Mouse (Mus musculus) adrenal gland, postnatal 10 days (tissue): ENCODE data around the gene Krt79. TPM values are rescaled to one million over a fixed set of nuclear protein-coding genes. Genes with fewer than 3 reads are reported as not detected.
A peak's percentile ranks its signal among the peaks of the same experiment; 100 is the strongest.

Source experiments
- DNase-seq: peaks from one replicate; pipeline ENCODE4 v3.0.0; 2021; ENCODE audit warnings: mixed read lengths
- long read RNA-seq, 2 experiments: library from polyadenylated mRNA; stranded (forward); transcript quantifications; one replicate each; pipeline ENCODE4 v2.0.0; 2021
- total RNA-seq, 2 experiments: library from RNA; stranded (reverse); gene quantifications; 2 replicates each; pipeline ENCODE4 v1.2.3; 2021

The Krt79 gene
- 1 to 10 TPM; 3.8 to 5.3 TPM for total RNA-seq
- long read RNA-seq, experiment 1, partial matches to known transcripts: 6 of 13 reads
- long read RNA-seq, experiment 1, other reads (novel, unspliced or antisense): 7 of 13 reads
- long read RNA-seq, experiment 2, partial matches to known transcripts: 7 of 8 reads
- long read RNA-seq, experiment 2, other reads (novel, unspliced or antisense): 1 of 8 reads

GRCm38 (mm10) chr15:101940274-101940829, at the start of gene Krt79:
Gene Krt79 (minus strand): TSS chr15:101940324.
- no peak for DNase-seq

- no peak for DNase-seq
These were observed 48.6 kb upstream of the Krt79 start for GRCm38 (mm10) chr15:101988714-101989113.

GRCm38 (mm10) chr15:101988119-101988518, 48.0 kb upstream of the Krt79 start:
- peak; percentile 89 for DNase-seq

- DNase-seq: no peak
These were observed 44.6 kb upstream of the Krt79 start for GRCm38 (mm10) chr15:101984746-101985145.

GRCm38 (mm10) chr15:101983949-101984601, 44.0 kb upstream of the Krt79 start:
- peak; percentile 93 for DNase-seq

GRCm38 (mm10) chr15:101983315-101983948, 43.3 kb upstream of the Krt79 start:
- DNase-seq: no peak

- DNase-seq: peak; percentile 19
These were observed 40.7 kb upstream of the Krt79 start for GRCm38 (mm10) chr15:101980849-101981248.

GRCm38 (mm10) chr15:101977043-101977726, 37.1 kb upstream of the Krt79 start:
- peak; percentile 98 for DNase-seq

- DNase-seq: peak; percentile 57
These were observed 36.5 kb upstream of the Krt79 start for GRCm38 (mm10) chr15:101976641-101977040.

GRCm38 (mm10) chr15:101976023-101976422, 35.9 kb upstream of the Krt79 start:
- DNase-seq: peak; percentile 61

GRCm38 (mm10) chr15:101974083-101974845, 34.1 kb upstream of the Krt79 start:
- peak; percentile 19 for DNase-seq

- DNase-seq: peak; percentile 98
These were observed 33.4 kb upstream of the Krt79 start for GRCm38 (mm10) chr15:101973414-101974077.

GRCm38 (mm10) chr15:101970536-101970935, 30.4 kb upstream of the Krt79 start:
- DNase-seq: peak; percentile 80

- DNase-seq: no peak
These were observed 26.7 kb upstream of the Krt79 start for GRCm38 (mm10) chr15:101966808-101967207.

- DNase-seq: no peak
These were observed 18.8 kb upstream of the Krt79 start for GRCm38 (mm10) chr15:101958891-101959290.

- no peak for DNase-seq
These were observed 14.1 kb upstream of the Krt79 start, which contains the start of gene Krt78 for GRCm38 (mm10) chr15:101954187-101954586. Gene Krt78 (minus strand): TSS chr15:101954287.

GRCm38 (mm10) chr15:101952733-101953474, 12.8 kb upstream of the Krt79 start:
- no peak for DNase-seq

- no peak for DNase-seq
These were observed 5.3 kb upstream of the Krt79 start for GRCm38 (mm10) chr15:101945430-101945829.

- DNase-seq: peak; percentile 45
These were observed 1.8 kb upstream of the Krt79 start for GRCm38 (mm10) chr15:101941948-101942347.

- peak; percentile 39 for DNase-seq
These were observed 1.4 kb downstream of the Krt79 start for GRCm38 (mm10) chr15:101938600-101939308.
